Mouse (Mus musculus) lung, postnatal 4 days (tissue): Measurements from ENCODE around the gene Zc3h7a.
"Not testable (repeated sequence)": the region's sequence is repeated elsewhere in the genome, so short reads cannot be mapped to it uniquely, and the experiment has no call there.

Experiments used
- DNase-seq, 2 experiments: peaks; one replicate each; pipeline ENCODE4 v3.0.0; 2021

Zc3h7a gene

GRCm38 (mm10) chr16:11176208-11176883, at the start of gene Zc3h7a:
Gene Zc3h7a, minus strand, starts transcription at chr16:11176393.
- DNase-seq: peak; percentile 94 to 95

GRCm38 (mm10) chr16:11217801-11218200, 41.6 kb upstream of the Zc3h7a start:
- no peak for DNase-seq

GRCm38 (mm10) chr16:11203600-11204390, 27.6 kb upstream of the Zc3h7a start:
- no peak for DNase-seq

GRCm38 (mm10) chr16:11202571-11203554, 26.7 kb upstream of the Zc3h7a start, which contains the start of gene Rsl1d1:
Gene Rsl1d1, minus strand, starts transcription at chr16:11203331.
- DNase-seq: peak; percentile 93

- DNase-seq: no peak
Observed at GRCm38 (mm10) chr16:11201740-11202394, 25.7 kb upstream of the Zc3h7a start.

- DNase-seq: no peak
Observed at GRCm38 (mm10) chr16:11200247-11200646, 24.1 kb upstream of the Zc3h7a start.

- no peak for DNase-seq
Observed at GRCm38 (mm10) chr16:11198467-11198866, 22.3 kb upstream of the Zc3h7a start.

GRCm38 (mm10) chr16:11197052-11197451, 20.9 kb upstream of the Zc3h7a start:
- no peak for DNase-seq

- no peak for DNase-seq
Observed at GRCm38 (mm10) chr16:11193231-11193630, 17.0 kb upstream of the Zc3h7a start.

GRCm38 (mm10) chr16:11190150-11190549, 14.0 kb upstream of the Zc3h7a start:
- no peak for DNase-seq

- no peak for DNase-seq
Observed at GRCm38 (mm10) chr16:11177404-11177803, 1.2 kb upstream of the Zc3h7a start.

- DNase-seq: no peak
Observed at GRCm38 (mm10) chr16:11176884-11177244, 671 bp upstream of the Zc3h7a start.

- peak; percentile 76 to 78 for DNase-seq
Observed at GRCm38 (mm10) chr16:11175489-11176207, 545 bp downstream of the Zc3h7a start.

- DNase-seq: no peak
Observed at GRCm38 (mm10) chr16:11175100-11175488, 1.1 kb downstream of the Zc3h7a start.

GRCm38 (mm10) chr16:11174671-11175081, 1.5 kb downstream of the Zc3h7a start:
- peak; percentile 68 for DNase-seq

GRCm38 (mm10) chr16:11171679-11172078, 4.5 kb downstream of the Zc3h7a start:
- DNase-seq: no peak

- DNase-seq: no peak
Observed at GRCm38 (mm10) chr16:11166431-11166830, 9.8 kb downstream of the Zc3h7a start.

GRCm38 (mm10) chr16:11164695-11165255, 11.4 kb downstream of the Zc3h7a start:
- DNase-seq: no peak

GRCm38 (mm10) chr16:11157721-11158120, 18.5 kb downstream of the Zc3h7a start:
- not testable (repeated sequence) for DNase-seq

GRCm38 (mm10) chr16:11154500-11154899, 21.7 kb downstream of the Zc3h7a start:
- no peak for DNase-seq
